Comparison of ENCODE assay signal across 13 mouse cellular contexts in genomic region chr10:72484315-72484714, GRCm38 (mm10).
DNase-seq lines count a peak whose midpoint lies in the region; ATAC-seq and TF ChIP-seq lines count a peak whose summit lies in the region.
"Had no signal": no experiment of that assay in that cellular context is flagged by ENCODE, and none has a peak within 500 bp of the region (broad histone marks: within the 10 kb centered on the region; RNA-seq: fewer than 3 reads in every experiment).

No protein-coding gene starts in this region.

- no peak overlapping the region for H3K27ac ChIP-seq in limb, embryonic 14.5 days (replicated peaks; ENCODE audit: low read depth, low read length)
- H3K27ac ChIP-seq in limb, embryonic 10.5 days: no peak overlapping the region
- H3K27ac ChIP-seq: embryonic facial prominence, embryonic 15.5 days; hindbrain, embryonic 10.5 days; kidney, postnatal 0 days had no signal

- no peaks in the 10 kb centered on the region for H3K4me1 ChIP-seq in limb, embryonic 14.5 days (ENCODE audit: control insufficient read depth, insufficient read depth, low read length)
- no peaks in the 10 kb centered on the region for H3K4me1 ChIP-seq in limb, embryonic 10.5 days
- H3K4me1 ChIP-seq: embryonic facial prominence, embryonic 15.5 days; hindbrain, embryonic 10.5 days had no signal

- H3K36me3 ChIP-seq in limb, embryonic 14.5 days (ENCODE audit: control insufficient read depth, insufficient read depth, low read length): no peaks in the 10 kb centered on the region
- no peaks in the 10 kb centered on the region for H3K36me3 ChIP-seq in limb, embryonic 10.5 days
- H3K36me3 ChIP-seq: embryonic facial prominence, embryonic 15.5 days; hindbrain, embryonic 10.5 days had no signal

- H3K4me2 ChIP-seq in limb, embryonic 14.5 days (replicated peaks; ENCODE audit: low read depth, low read length, severe bottlenecking): no peak overlapping the region
- H3K4me2 ChIP-seq: embryonic facial prominence, embryonic 15.5 days; liver, embryonic 11.5 days had no signal

- H3K27me3 ChIP-seq in limb, embryonic 14.5 days (ENCODE audit: control insufficient read depth, insufficient read depth, low read length): no peaks in the 10 kb centered on the region
- no peaks in the 10 kb centered on the region for H3K27me3 ChIP-seq in limb, embryonic 10.5 days (ENCODE audit: low read depth, poor library complexity, severe bottlenecking)
- H3K27me3 ChIP-seq: CH12.LX; embryonic facial prominence, embryonic 15.5 days had no signal

- TF ChIP-seq POLR2A in limb, embryonic 14.5 days (IDR thresholded peaks at IDR 0.05; ENCODE audit: borderline replicate concordance, extremely low read depth, insufficient read depth, insufficient read length): no peak

- DNase-seq in limb, embryonic 14.5 days (ENCODE audit: low spot score): peak; percentile 66
- no peak for DNase-seq in limb, embryonic 10.5 days (ENCODE audit: low spot score)
- peak; percentile 65 for DNase-seq in fibroblast of lung, adult 2 months (ENCODE audit: low read depth)
- peak; percentile 14 to 29 for DNase-seq in layer of hippocampus, postnatal 36 days
- DNase-seq in telencephalon, adult 2 months (ENCODE audit: low read depth, low spot score): peak; percentile 73
- DNase-seq in cerebellum, adult 11-12 months: no peak
- DNase-seq in urinary bladder, adult 2 months (ENCODE audit: low spot score): no peak
- DNase-seq: lung, postnatal 4 days had no signal

- no peak overlapping the region for H3K4me3 ChIP-seq in limb, embryonic 14.5 days (replicated peaks; ENCODE audit: low read length)
- no peak overlapping the region for H3K4me3 ChIP-seq in limb, embryonic 10.5 days
- H3K4me3 ChIP-seq: embryonic facial prominence, embryonic 15.5 days; hindbrain, embryonic 10.5 days had no signal

- no peaks in the 10 kb centered on the region for H3K9me3 ChIP-seq in limb, embryonic 14.5 days (ENCODE audit: control insufficient read depth, low read length)
- H3K9me3 ChIP-seq in limb, embryonic 10.5 days (replicated peaks): no peaks in the 10 kb centered on the region
- H3K9me3 ChIP-seq: embryonic facial prominence, embryonic 15.5 days; hindbrain, embryonic 10.5 days had no signal

- H3K9ac ChIP-seq in limb, embryonic 14.5 days (ENCODE audit: low read depth, low read length, severe bottlenecking): no peak overlapping the region
- H3K9ac ChIP-seq: embryonic facial prominence, embryonic 15.5 days had no signal

- no peak for ATAC-seq in limb, embryonic 14.5 days (ENCODE audit: low FRiP score, low read depth)

- WGBS in limb, embryonic 14.5 days: 41% methylated on average over 3 of the region's 3 CpGs
- WGBS in limb, embryonic 10.5 days: 86% methylated on average over 3 of the region's 3 CpGs

Comparison
In these comparisons a context has a peak if more than half of its experiments do, and no peak if none do; other contexts are left out.
1. DNase-seq: peak in limb, embryonic 14.5 days (single experiment), fibroblast of lung, adult 2 months (single experiment), layer of hippocampus, postnatal 36 days (2 of 2) and telencephalon, adult 2 months (single experiment); none in limb, embryonic 10.5 days (single experiment), cerebellum, adult 11-12 months (single experiment) and urinary bladder, adult 2 months (single experiment).